9 mouse cellular contexts compared by ENCODE assay signal in the genomic region with DNA sequence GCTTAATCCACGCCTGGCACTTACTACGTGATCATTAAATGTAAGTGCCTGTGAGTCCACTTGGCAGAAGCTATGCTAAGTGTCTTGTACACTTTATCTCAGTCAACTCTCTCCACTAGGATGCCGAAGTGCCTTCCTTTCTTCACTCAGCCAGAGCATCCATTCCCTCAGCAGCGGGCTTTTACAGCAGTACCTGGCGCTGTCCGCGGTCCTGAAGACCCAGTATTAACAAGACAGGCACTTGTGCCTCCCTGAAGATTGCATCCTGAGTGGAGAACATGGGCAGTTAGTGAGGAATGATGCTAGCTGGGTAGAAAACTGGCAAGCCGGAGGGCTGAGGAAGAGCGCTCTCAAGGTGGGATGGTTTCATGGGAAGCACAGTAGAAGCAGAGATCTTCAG.
DNase-seq lines count a peak whose midpoint lies in the region; TF ChIP-seq lines count a peak whose summit lies in the region.
"Had no signal": no experiment of that assay in that cellular context is flagged by ENCODE, and none has a peak within 500 bp of the region (broad histone marks: within the 10 kb centered on the region; RNA-seq: fewer than 3 reads in every experiment).

No protein-coding gene starts in this region.

- TF ChIP-seq POLR2A in cerebellum, adult 2 months (IDR thresholded peaks at IDR 0.05; ENCODE audit: borderline replicate concordance, insufficient read depth, low read length): no peak

- TF ChIP-seq CTCF in cerebellum, adult 2 months (IDR thresholded peaks at IDR 0.05; ENCODE audit: borderline replicate concordance, insufficient read depth, low read depth, low read length): no peak

- no peak overlapping the region for H3K4me3 ChIP-seq in cerebellum, adult 2 months (replicated peaks; ENCODE audit: insufficient read depth, low read depth, low read length)
- H3K4me3 ChIP-seq: heart, embryonic 13.5 days had no signal

- DNase-seq in heart, adult 11 months: peak; percentile 69
- DNase-seq in heart, adult 9 months (ENCODE audit: low spot score in 2 of 2): no peak
- DNase-seq in 416B (ENCODE audit: low read depth): peak; percentile 28
- DNase-seq in adrenal gland, postnatal 36 days: peak; percentile 77 to 81
- DNase-seq in kidney, postnatal 14 days: peak; percentile 72
- DNase-seq in retina, postnatal 1 day: peak; percentile 70
- no peak for DNase-seq in layer of hippocampus, postnatal 14 days (ENCODE audit: low spot score in 2 of 2)
- DNase-seq in cerebellum, adult 2 months: no peak

- no peaks in the 10 kb centered on the region for H3K27me3 ChIP-seq in cerebellum, adult 2 months (ENCODE audit: control insufficient read depth, insufficient read depth, low read length)

- no peak overlapping the region for H3K27ac ChIP-seq in cerebellum, adult 2 months (ENCODE audit: insufficient read depth, low read length)
- H3K27ac ChIP-seq: heart, embryonic 13.5 days had no signal

- H3K4me1 ChIP-seq in cerebellum, adult 2 months (ENCODE audit: control insufficient read depth, insufficient read depth, low read length): peaks cover 3% of the 10 kb centered on the region
- H3K4me1 ChIP-seq: heart, embryonic 13.5 days had no signal

- 76% methylated on average over 9 of the region's 9 CpGs for WGBS in cerebellum, adult 2 months

Comparison
In these comparisons a context has a peak if more than half of its experiments do, and no peak if none do; other contexts are left out.
1. DNase-seq: peak in heart, adult 11 months (single experiment), 416B (single experiment), adrenal gland, postnatal 36 days (2 of 2), kidney, postnatal 14 days (single experiment) and retina, postnatal 1 day (single experiment); none in heart, adult 9 months (0 of 2), layer of hippocampus, postnatal 14 days (0 of 2) and cerebellum, adult 2 months (0 of 2).